Mouse (Mus musculus) brown adipose tissue, adult 24 weeks (tissue): ENCODE measurements around the gene Avpi1. TPM values are rescaled to one million over a fixed set of nuclear protein-coding genes. Genes with fewer than 3 reads are reported as not detected.

Experiments
- polyA plus RNA-seq: library from polyadenylated mRNA; stranded (reverse); fragments of >200 nt; gene quantifications from 2 replicates; pipeline ENCODE4 v1.2.4, GENCODE M21; 2012; ENCODE audit not compliant: missing spikeins, insufficient read depth, insufficient read length

Avpi1 gene
- polyA plus RNA-seq, 1 experiment, result 12.6 TPM

Other genes starting within 250 kb of the Avpi1 start
- gene Rrp12, start 232.9 kb downstream of the Avpi1 start, polyA plus RNA-seq, result 3.3 and 3.6 TPM in 2 replicates
- 903 and 992 TPM in 2 replicates for gene Pgam1, start 217.1 kb downstream of the Avpi1 start, polyA plus RNA-seq
- gene Exosc1, start 195.6 kb downstream of the Avpi1 start, polyA plus RNA-seq, result 21.6 and 24.3 TPM in 2 replicates
- gene Zdhhc16, start 195.6 kb downstream of the Avpi1 start, polyA plus RNA-seq, result 6.6 and 10.9 TPM in 2 replicates
- gene Mms19, start 147.9 kb downstream of the Avpi1 start, polyA plus RNA-seq, result 8.6 and 9.6 TPM in 2 replicates
- 8.4 and 9.0 TPM in 2 replicates for gene Ubtd1, start 147.3 kb downstream of the Avpi1 start, polyA plus RNA-seq
- 2.1 and 3.2 TPM in 2 replicates for gene Ankrd2, start 93.1 kb downstream of the Avpi1 start, polyA plus RNA-seq
- 3.3 and 5.7 TPM in 2 replicates for gene Hoga1, start 83.4 kb downstream of the Avpi1 start, polyA plus RNA-seq
- not detected in 2 replicates for gene 4933411K16Rik, start 76.8 kb downstream of the Avpi1 start, polyA plus RNA-seq
- 0.63 TPM in 1 of 2 replicates, not detected in the other for gene Morn4, start 42.7 kb downstream of the Avpi1 start, polyA plus RNA-seq
- 14.4 and 21.6 TPM in 2 replicates for gene Pi4k2a, start 38.6 kb downstream of the Avpi1 start, polyA plus RNA-seq
- gene Marveld1, start 18.3 kb upstream of the Avpi1 start, polyA plus RNA-seq, result 33.6 and 41.9 TPM in 2 replicates
- 11.3 and 12.7 TPM in 2 replicates for gene Zfyve27, start 34.9 kb upstream of the Avpi1 start, polyA plus RNA-seq
- 2.8 and 4.7 TPM in 2 replicates for gene Sfrp5, start 73.2 kb upstream of the Avpi1 start, polyA plus RNA-seq
- 1.0 and 2.7 TPM in 2 replicates for gene Golga7b, start 118.5 kb upstream of the Avpi1 start, polyA plus RNA-seq